Mouse (Mus musculus) monocyte, adult 59 days (primary cell): ENCODE results near the gene Spats2. TPM values are rescaled to one million over a fixed set of nuclear protein-coding genes. Genes with fewer than 3 reads are reported as not detected.

ENCODE experiments used
- total RNA-seq, 2 experiments: library from RNA; stranded (reverse); gene quantifications; one replicate each; pipeline ENCODE4 v1.2.4; 2023

Spats2 gene
- 1 to 10 TPM in 1 of 2 experiments, under 1 TPM in 1; 0.97 to 1.0 TPM for total RNA-seq

GRCm38 (mm10) chr15:99125711-99126080, at the start of gene Spats2:
Gene Spats2 (plus strand): TSS chr15:99125916.

GRCm38 (mm10) chr15:99087253-99088075, 38.3 kb upstream of the Spats2 start, which contains the start of gene C1ql4:
Gene C1ql4 (minus strand): TSS chr15:99087817.

GRCm38 (mm10) chr15:99092870-99093269, 32.8 kb upstream of the Spats2 start, which contains the start of gene Dnajc22:
Gene Dnajc22 (plus strand): TSS chr15:99093170.

GRCm38 (mm10) chr15:99224208-99224911, 98.6 kb downstream of the Spats2 start, which contains the start of gene Kcnh3:
Gene Kcnh3 (plus strand): TSS chr15:99224861.

GRCm38 (mm10) chr15:99251626-99252380, 126.1 kb downstream of the Spats2 start, which contains the start of gene Mcrs1:
Gene Mcrs1 (minus strand): TSS chr15:99251961.

Other genes starting within 250 kb of the Spats2 start
- 10 to 100 TPM in 1 of 2 experiments, 1 to 10 TPM in 1; 4.6 to 10.5 TPM for gene Rhebl1, start 231.4 kb upstream of the Spats2 start, total RNA-seq
- gene Dhh, start 227.4 kb upstream of the Spats2 start, total RNA-seq: not detected
- 100 to 1,000 TPM; 112 to 113 TPM for gene Lmbr1l, start 207.7 kb upstream of the Spats2 start, total RNA-seq
- gene Tuba1b, start 191.4 kb upstream of the Spats2 start, total RNA-seq: 100 to 1,000 TPM; 138 to 142 TPM
- gene Gm49450, start 172.4 kb upstream of the Spats2 start, total RNA-seq: not detected
- gene Tuba1a, start 172.2 kb upstream of the Spats2 start, total RNA-seq: 100 to 1,000 TPM; 119 to 136 TPM
- gene Tuba1c, start 96.0 kb upstream of the Spats2 start, total RNA-seq: 100 to 1,000 TPM; 144 to 185 TPM
- gene Prph, start 70.7 kb upstream of the Spats2 start, total RNA-seq: not detected
- 1 to 10 TPM in 1 of 2 experiments, not detected in 1; 2.2 TPM for gene Troap, start 51.3 kb upstream of the Spats2 start, total RNA-seq
- not detected for gene C1ql4, start 38.1 kb upstream of the Spats2 start, total RNA-seq
- gene Dnajc22, start 32.7 kb upstream of the Spats2 start, total RNA-seq: 10 to 100 TPM in 1 of 2 experiments, 1 to 10 TPM in 1; 9.7 to 10.2 TPM
- not detected for gene Kcnh3, start 98.9 kb downstream of the Spats2 start, total RNA-seq
- 10 to 100 TPM; 66.7 to 77.6 TPM for gene Mcrs1, start 126.0 kb downstream of the Spats2 start, total RNA-seq
- gene Prpf40b, start 169.2 kb downstream of the Spats2 start, total RNA-seq: 1 to 10 TPM; 3.1 to 5.4 TPM
- not detected for gene Fam186b, start 170.0 kb downstream of the Spats2 start, total RNA-seq
- 1 to 10 TPM; 9.2 to 10.0 TPM for gene Fmnl3, start 244.6 kb downstream of the Spats2 start, total RNA-seq